Mouse (Mus musculus): ENCODE data around the gene Slc17a2.

Gene Slc17a2

GRCm38 (mm10) chr13:23792520-23792919 is 14.3 kb upstream of the Slc17a2 start:
- DNase-seq (ENCODE audit: low spot score): peak; percentile 52

- no peak for DNase-seq (ENCODE audit: low spot score)
Measured at GRCm38 (mm10) chr13:23799405-23799804, 7.4 kb upstream of the Slc17a2 start.

GRCm38 (mm10) chr13:23804532-23804931 is 2.3 kb upstream of the Slc17a2 start:
- no peak for DNase-seq (ENCODE audit: low spot score)

- no peak for DNase-seq (ENCODE audit: low spot score)
Measured at GRCm38 (mm10) chr13:23816148-23816547, 9.4 kb downstream of the Slc17a2 start.

GRCm38 (mm10) chr13:23820179-23820940 is 13.6 kb downstream of the Slc17a2 start:
- no peak for DNase-seq (ENCODE audit: low spot score)

- DNase-seq (ENCODE audit: low spot score): no peak
Measured at GRCm38 (mm10) chr13:23822213-23822612, 15.4 kb downstream of the Slc17a2 start.

GRCm38 (mm10) chr13:23826606-23827005 is 19.8 kb downstream of the Slc17a2 start:
- DNase-seq (ENCODE audit: low spot score): no peak

- peak; percentile 43 for DNase-seq (ENCODE audit: low spot score)
Measured at GRCm38 (mm10) chr13:23833053-23833452, 26.3 kb downstream of the Slc17a2 start.

- no peak for DNase-seq (ENCODE audit: low spot score)
Measured at GRCm38 (mm10) chr13:23834836-23835235, 28.0 kb downstream of the Slc17a2 start.

- DNase-seq (ENCODE audit: low spot score): no peak
Measured at GRCm38 (mm10) chr13:23836630-23837029, 29.8 kb downstream of the Slc17a2 start.

GRCm38 (mm10) chr13:23839308-23839707 is 32.5 kb downstream of the Slc17a2 start, which contains the start of gene Slc17a3:
Slc17a3 (plus strand) TSS chr13:23839434.
- no peak for DNase-seq (ENCODE audit: low spot score)

- DNase-seq (ENCODE audit: low spot score): no peak
Measured at GRCm38 (mm10) chr13:23845851-23846250, 39.1 kb downstream of the Slc17a2 start.

GRCm38 (mm10) chr13:23849299-23849698 is 42.5 kb downstream of the Slc17a2 start:
- no peak for DNase-seq (ENCODE audit: low spot score)

- no peak for DNase-seq (ENCODE audit: low spot score)
Measured at GRCm38 (mm10) chr13:23856401-23856800, 49.6 kb downstream of the Slc17a2 start.

- DNase-seq (ENCODE audit: low spot score): no peak
Measured at GRCm38 (mm10) chr13:23861815-23862214, 55.0 kb downstream of the Slc17a2 start.

- DNase-seq (ENCODE audit: low spot score): peak; percentile 43
Measured at GRCm38 (mm10) chr13:23864711-23865110, 57.9 kb downstream of the Slc17a2 start.

- peak; percentile 43 for DNase-seq (ENCODE audit: low spot score)
Measured at GRCm38 (mm10) chr13:23866086-23866710, 59.4 kb downstream of the Slc17a2 start.

- no peak for DNase-seq (ENCODE audit: low spot score)
Measured at GRCm38 (mm10) chr13:23867000-23867399, 60.2 kb downstream of the Slc17a2 start.

GRCm38 (mm10) chr13:23867405-23867804 is 60.6 kb downstream of the Slc17a2 start, which contains the start of gene Slc17a1:
Slc17a1 (plus strand) TSS chr13:23867750.
- no peak for DNase-seq (ENCODE audit: low spot score)

GRCm38 (mm10) chr13:23868790-23869533 is 62.2 kb downstream of the Slc17a2 start:
- DNase-seq (ENCODE audit: low spot score): no peak

GRCm38 (mm10) chr13:23869996-23870395 is 63.2 kb downstream of the Slc17a2 start:
- no peak for DNase-seq (ENCODE audit: low spot score)

- no peak for DNase-seq (ENCODE audit: low spot score)
Measured at GRCm38 (mm10) chr13:23873141-23873540, 66.3 kb downstream of the Slc17a2 start.
